Mouse (Mus musculus) spleen, adult 12 weeks (tissue): Measurements from ENCODE around the gene Igfbp7.

Experiments
- DNase-seq: peaks from one replicate; pipeline ENCODE4 v3.0.0; 2022; ENCODE audit warnings: low spot score

The Igfbp7 gene

DNA sequence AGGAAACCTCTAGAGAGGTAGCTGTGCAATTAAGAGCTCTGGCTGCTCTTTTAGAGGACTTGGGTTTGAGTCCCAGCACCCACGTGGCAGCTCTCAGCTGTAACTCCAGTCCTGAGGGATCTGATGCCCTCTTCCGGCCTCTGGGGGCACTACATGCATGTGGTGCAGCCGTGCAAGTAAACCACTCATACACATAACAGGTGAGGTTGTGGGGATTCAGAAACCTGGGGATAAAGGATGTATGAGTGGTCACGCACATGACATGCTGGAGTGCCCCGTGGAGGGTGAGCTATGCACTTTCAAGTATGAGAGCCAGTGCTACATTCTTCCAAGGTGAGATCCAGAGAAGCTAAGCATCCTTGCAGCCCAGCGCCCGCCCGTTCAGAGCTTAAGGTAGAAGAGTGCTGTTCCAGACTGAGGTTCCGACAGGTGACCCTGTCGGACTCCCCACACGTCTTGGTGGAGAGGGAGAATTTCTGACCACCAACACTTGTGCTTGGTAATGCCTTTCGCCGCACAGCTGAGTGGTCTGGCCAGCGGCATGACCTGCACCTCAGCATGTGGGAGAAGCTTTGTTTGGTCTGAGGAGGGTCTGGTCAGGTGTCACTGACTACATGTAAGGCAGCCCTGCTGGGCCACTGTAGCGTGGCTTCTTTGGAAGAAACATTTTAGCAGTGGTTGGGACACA lies 57.7 kb downstream of the Igfbp7 start:
- DNase-seq: no peak

DNA sequence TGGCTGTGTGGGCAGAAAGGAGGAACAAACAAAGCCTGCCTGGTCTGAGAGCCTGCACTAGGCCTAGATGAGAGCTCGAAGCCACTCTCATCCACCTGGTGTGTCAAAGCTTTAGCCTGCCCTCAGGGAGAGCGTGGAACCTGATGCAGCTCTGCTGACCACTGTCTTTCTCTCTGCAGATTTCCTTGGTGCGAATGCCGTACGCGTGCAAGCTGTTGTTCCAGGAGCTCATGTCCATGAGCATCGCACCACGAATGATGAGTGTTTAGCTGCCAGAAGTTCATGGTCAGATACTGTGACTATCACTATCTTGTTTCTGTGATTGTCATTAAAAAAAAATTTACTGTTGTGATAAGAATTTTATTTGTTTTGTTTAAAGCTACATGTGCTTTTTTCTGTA lies 58.9 kb downstream of the Igfbp7 start:
- DNase-seq: no peak

DNA sequence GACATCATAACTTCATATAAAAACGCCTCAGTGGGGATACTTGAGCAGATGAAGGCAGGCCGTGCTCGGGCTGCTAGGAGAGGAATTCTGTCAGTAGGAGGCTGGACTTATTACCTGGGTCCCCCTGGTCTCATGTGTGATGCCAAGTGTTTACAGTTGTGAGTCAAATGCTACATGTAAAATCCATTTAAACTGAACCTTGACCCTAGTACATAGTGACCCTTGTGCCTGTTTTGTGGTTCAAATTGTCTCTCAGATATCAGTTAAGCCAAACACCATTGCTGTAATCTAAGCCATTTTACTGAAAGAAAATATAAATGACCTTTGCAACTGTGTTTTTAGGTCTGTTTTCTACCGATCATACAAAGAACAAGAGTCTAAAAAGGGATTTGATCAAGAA lies 67.8 kb downstream of the Igfbp7 start:
- no peak for DNase-seq

DNA sequence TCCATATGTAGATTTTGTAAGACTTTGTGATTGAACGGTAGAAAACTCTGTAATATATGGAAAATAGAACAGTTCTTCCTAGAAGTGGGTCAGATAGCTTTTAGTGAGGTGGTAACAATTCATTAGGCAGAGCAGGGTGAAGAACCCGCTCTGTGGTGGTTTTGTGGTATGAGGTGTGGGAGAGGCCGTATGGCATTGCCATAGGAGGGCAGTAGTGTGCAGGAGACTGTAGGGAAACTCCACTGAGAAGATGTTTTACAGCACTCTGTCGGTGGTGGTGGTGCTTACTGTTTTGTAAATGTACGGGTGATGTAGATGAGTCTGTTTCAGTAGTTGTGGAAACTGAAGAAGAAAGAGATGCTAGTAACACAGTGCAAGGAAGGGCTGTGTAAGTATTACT lies 77.7 kb downstream of the Igfbp7 start:
- no peak for DNase-seq

DNA sequence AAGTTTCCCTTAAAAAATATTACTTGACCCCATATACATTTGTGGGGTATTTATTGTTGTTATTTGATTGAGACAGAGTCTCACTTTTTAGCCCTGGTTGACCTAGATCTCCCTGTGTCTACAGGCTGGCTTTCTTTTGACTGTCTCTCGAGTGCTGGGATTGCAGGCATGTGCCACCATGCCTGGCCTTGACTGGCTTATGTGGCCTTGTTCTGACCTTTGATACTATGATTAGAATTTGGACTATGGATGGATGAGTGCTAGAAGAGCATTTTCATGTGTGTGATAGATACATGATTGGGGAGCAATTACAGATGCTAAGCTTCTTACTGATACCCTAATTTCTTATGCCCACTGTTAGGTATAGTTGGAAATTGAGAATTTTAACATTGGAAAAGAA lies 82.9 kb downstream of the Igfbp7 start:
- DNase-seq: no peak

DNA sequence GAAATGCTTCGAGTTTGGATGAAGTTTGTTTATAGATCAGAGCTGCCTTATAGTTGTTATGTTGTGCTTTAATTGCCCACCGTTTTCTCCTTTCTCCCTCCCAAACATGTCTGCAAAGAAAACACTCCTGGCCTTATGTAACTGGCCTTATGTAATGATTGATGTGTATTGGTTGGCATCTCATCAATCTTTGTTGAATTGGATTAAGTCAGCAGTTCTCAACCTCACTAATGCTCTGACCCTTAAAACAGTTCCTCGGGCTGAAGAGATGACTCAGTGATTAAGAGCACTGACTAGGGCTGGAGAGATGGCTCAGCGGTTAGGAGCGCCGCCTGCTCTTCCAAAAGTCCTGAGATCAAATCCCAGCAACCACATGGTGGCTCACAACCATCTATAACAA lies 92.9 kb downstream of the Igfbp7 start:
- DNase-seq: no peak

DNA sequence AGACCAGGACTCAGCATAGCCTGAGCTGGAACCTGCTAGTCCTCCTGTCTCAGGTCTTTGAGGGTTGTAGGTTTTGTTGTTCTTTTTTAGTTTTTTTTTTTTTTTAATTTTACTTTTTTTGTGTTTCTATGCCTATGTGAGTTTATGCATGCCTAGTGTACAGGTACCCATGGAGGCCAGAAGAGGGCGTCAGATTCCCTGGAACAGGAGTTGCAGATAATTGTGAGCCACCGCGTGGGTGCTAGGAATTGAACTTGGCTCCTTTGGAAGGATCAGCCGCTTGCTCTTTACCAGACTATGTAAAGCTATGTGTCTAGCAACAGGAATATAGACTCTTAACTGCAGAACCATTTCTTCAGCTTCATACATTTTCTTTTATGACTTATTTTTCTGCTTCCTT lies 93.6 kb downstream of the Igfbp7 start:
- DNase-seq: no peak

DNA sequence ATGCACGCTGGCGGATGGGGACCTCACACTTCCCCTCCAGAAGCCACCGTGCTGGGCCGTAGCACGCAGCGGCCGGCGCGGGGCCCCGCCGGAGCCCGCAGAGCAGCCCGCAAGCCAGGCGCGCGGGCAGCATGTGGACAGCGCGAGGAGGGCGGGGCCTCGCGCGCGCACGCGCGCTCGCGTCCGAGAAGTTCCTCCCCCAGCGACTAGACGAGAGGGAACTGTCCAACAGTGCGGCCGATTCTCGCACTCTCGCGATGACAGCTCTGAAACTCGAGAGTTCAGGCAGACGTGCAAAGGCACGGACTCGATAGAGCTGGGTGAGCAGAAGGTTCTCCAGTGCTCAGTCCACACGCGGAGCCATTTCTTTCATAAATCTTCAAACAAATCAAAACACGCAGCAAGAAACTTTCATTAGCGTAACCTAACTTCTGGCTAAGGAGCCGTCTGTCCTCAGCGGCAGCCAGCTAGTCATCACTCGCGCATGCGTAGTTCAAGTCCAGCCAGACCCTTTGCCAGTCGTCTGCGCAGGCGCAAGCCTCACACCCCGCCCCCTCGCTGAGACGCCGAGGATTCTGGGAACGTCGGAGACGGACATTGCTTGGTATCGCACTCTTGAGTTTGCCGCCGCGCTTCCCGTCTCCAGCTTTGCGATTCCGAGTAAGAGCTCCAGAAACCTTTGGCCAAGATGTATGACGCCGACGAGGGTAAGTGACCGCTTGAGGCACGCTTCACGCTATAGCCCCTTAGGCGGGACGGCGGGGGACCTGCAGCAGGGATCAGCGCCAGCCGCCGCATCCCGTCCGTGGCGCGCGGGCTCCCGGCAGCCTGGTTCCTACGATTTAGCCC lies 97.7 kb downstream of the Igfbp7 start, which contains the start of the genes Noa1 and Polr2b:
Gene Noa1, minus strand, starts transcription at position 161 of the 849 bp plus-strand sequence.
Gene Polr2b, plus strand, starts transcription at position 224 of the 849 bp plus-strand sequence.
- DNase-seq: peak; percentile 99

DNA sequence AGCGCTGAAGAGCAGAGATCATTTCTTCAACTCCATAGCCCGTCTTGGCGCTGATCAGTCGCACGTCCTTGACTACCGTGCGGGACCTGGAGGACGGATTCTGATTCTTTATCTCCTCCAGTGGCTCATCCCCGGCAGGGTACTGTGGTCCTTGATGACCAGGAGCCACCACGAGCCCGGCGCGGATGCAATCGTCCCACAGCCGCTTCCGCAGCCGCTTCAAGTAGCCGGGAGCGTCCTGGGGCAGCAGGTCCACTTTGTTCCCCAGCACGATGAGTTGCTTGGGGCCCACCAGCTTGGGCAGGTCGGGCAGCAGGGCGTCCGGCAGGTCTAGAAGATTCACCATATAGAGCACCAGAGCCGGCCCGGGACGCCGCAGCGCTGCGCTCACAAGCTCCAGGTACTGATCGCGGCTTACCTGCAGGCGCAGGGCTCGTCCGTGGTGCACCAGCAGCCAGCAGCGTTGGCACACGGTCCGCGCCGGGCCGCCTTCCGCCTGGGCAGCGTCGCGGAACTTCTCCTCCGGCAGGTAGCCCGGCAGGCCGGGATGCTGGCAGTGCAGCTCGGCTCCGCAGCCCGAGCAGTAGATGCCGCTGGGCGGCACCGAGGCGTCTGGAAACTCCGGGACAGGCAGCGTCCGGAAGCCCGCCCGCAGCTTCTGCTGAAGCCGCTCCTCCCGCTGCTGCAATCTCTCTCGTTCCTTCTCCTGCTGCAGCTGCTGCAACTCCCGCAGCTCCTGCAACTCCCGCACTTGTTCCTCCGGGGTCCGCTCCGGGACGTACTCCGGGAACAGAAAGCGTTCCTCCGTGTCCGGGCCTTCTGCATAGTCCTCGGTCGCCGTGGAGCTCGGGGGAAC lies 98.6 kb downstream of the Igfbp7 start:
- no peak for DNase-seq

DNA sequence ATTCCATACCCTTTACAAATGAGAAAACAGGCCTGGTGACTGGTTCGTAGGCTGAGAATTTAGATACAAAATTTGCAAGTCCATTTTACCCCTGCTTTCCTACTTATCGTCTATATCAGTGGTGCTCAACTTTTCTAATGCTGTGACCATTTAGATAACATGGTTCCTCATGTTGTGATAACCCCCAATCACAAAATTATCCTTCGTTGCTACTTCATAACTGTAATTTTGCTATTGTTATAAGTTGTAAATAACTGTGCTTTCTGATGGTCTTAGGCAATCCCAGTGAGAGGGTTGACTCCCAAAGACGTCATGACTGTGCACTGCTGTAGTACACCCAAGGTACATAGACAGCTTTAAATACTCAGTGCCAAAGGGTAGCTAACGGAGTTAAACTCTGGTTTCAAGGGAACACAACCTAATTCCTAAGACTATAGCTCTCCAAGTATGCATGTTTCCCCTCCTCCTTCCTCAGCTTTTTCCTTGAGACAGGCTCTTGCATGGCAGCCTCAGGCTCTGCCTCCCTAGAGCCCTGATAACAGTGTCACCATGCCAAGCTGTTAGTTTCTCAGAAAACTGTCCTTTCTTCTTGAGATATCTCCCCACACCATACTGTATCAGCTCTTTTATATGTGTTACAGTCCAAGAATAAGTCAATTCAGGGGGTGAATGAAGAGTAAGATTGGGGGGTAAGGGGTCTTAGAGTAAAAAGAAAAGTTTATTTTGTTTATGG lies 99.9 kb downstream of the Igfbp7 start:
- DNase-seq: no peak

DNA sequence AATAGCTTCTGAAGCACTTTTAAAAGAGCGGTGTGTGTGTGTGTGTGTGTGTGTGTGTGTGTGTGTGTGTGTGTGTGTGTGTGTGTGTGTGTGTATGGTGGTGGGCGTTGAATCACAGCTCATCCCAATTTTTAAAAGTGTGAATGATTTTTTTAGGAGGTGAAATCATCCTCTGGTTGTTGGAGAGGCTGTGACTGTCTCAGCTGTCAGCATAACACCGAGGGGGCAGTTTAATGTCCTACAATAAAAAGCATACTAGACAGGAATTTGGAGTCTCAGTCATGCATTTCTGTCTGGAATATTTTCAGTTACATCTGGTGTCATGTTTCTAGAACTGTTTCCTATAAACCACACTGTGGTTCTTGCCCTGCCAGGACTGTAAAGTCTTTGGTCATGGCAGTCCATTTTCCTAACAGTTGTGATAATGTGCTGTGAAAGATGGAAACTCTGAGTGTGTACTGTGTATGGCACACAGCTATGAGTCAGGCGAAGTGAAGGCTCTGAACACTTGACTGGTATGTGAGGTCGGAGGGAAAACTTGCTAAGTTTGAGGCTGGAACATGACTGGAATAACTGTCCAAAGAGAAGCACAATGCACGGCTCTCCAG lies 106.4 kb downstream of the Igfbp7 start:
- no peak for DNase-seq

DNA sequence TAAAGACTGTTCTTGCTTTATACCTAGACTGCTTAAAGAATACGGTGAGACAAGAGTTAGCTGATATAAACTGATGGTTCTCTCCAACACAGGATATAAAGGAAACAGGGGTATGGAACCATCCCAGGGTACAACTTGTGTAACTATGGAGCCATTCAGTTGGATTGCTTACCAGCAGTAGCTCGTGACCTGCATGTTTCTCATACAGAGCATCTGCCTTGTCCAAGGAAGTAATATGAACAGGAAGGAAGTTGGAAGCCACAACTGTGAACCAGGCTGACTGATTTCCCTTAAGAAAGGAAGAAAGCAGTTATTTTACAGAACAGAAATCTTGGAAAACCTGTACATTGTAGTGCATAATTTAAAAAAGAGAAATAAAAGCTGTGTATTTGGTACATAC lies 108.4 kb downstream of the Igfbp7 start:
- no peak for DNase-seq
